Mouse (Mus musculus): ENCODE measurements at regions not wholly inside any gene's neighbourhood (a gene's known extent, or its start where the extent isn't known, plus 50 kb on each side); places are given as distances from the start of the nearest gene placed in this dataset.

DNA sequence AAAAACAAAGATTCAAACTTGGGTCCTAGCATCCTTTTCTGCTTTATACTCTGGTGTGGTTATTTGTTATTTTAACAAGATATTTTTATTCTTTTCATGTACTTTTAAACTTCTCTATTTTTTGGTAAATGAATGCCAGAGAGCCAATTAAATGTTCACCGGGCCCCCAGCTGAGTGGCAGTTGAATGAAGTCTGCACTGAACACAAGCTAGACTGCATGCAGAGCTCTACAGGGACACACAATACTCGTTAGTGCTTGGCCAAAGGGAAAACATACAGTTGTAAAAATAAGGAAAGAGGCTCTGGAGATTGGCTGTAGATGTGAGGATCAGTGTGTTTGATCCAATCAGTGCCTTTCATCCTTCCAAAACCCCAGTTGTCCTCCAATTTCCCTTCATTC is 76.1 kb upstream of the C1qtnf7 start:
- intact Hi-C loops (cut with DNase I) = no loop called here
- H3K27ac ChIP-seq = no peak overlapping the region
- 75% methylated on average over 2 of the region's 2 CpGs for WGBS
- H3K79me2 ChIP-seq (replicated peaks; ENCODE audit: control insufficient read depth, insufficient read depth, low read length) = no peaks in the 10 kb centered on the region
- H3K4me3 ChIP-seq = no peak overlapping the region
- TF ChIP-seq CTCF (IDR thresholded peaks at IDR 0.05) (no peak), EP300 (IDR thresholded peaks at IDR 0.05; ENCODE audit: insufficient read depth, low read depth, low read length) (no peak), POLR2A (IDR thresholded peaks at IDR 0.05; ENCODE audit: insufficient read depth, low read depth, low read length) (no peak)
- H3K36me3 ChIP-seq (ENCODE audit: control insufficient read depth, insufficient read depth, low read length) = no peaks in the 10 kb centered on the region
- H3K27me3 ChIP-seq (ENCODE audit: control insufficient read depth, insufficient read depth, low read length) = no peaks in the 10 kb centered on the region
- H3K4me1 ChIP-seq (ENCODE audit: control insufficient read depth, insufficient read depth, low read length) = no peaks in the 10 kb centered on the region
- H3K9ac ChIP-seq (ENCODE audit: low read depth, low read length) = no peak overlapping the region
- DNase-seq = no peak

DNA sequence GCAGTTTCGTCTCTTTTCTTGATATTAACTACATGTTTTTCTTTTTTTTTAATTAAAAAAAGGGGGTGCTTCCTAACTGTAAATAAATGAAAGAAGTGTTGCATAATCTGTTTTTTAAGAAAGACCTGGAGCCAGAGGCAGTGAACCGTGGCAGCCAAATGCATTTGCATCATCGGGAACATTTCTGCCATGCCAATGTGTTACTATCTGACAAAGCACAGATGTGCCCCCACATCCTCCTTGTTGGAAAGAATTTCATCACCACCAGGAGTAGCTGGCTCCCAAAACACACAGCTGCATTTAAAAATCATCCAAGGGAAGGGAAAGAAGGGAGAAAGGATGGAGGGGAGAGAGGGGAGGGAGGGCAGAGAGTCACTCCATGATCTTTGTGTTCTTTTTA is 74.0 kb upstream of the C1qtnf7 start:
- TF ChIP-seq CTCF (IDR thresholded peaks at IDR 0.05) (no peak), POLR2A (IDR thresholded peaks at IDR 0.05; ENCODE audit: insufficient read depth, low read depth, low read length) (no peak), EP300 (IDR thresholded peaks at IDR 0.05; ENCODE audit: insufficient read depth, low read depth, low read length) (peak; percentile 35; the same call in 1 of the 2 replicates)
- Histone ChIP-seq H3K36me3 (ENCODE audit: control insufficient read depth, insufficient read depth, low read length) (no peaks in the 10 kb centered on the region), H3K27ac (no peak overlapping the region), H3K27me3 (ENCODE audit: control insufficient read depth, insufficient read depth, low read length) (no peaks in the 10 kb centered on the region), H3K9ac (ENCODE audit: low read depth, low read length) (no peak overlapping the region), H3K79me2 (replicated peaks; ENCODE audit: control insufficient read depth, insufficient read depth, low read length) (no peaks in the 10 kb centered on the region), H3K4me1 (ENCODE audit: control insufficient read depth, insufficient read depth, low read length) (no peaks in the 10 kb centered on the region), H3K4me3 (no peak overlapping the region)
- peak; percentile 58 to 71 for DNase-seq
- intact Hi-C loops (cut with DNase I) = loop anchor here (5.0 kb wide), 1 partner anchor 76 kb away; the partner anchor contains the start of gene C1qtnf7
- 46% methylated on average over 3 of the region's 3 CpGs for WGBS

DNA sequence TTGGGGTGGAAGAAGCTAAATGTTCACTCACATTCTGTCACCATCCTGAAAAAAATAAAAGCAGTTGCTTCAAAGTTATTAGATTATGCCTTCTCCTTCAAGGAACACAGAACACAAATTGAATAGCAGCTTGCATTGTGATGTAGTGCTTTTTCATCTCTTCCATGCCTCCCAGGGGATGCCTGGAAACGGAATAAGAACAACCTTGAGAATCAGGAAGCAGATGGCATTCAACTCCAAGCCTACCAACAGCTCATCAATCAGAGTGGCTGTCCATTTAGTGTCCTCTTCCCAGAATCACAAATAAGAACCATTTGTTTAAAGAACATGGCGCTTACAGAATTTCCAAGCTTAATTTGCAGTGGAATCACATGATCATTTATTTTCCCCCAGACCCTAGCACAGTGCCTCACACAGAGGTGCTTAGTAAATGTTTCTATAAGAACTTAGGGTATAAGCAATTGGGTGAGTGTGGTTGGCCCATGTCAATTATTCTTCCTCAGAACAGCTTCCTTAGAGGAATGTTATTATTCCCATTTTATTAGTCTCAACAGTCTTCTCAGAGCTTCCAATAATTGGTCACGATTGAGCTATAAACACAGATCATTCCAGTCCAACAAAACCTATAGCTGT is 70.6 kb upstream of the C1qtnf7 start:
- Histone ChIP-seq H3K79me2 (replicated peaks; ENCODE audit: control insufficient read depth, insufficient read depth, low read length) (no peaks in the 10 kb centered on the region), H3K36me3 (ENCODE audit: control insufficient read depth, insufficient read depth, low read length) (no peaks in the 10 kb centered on the region), H3K9ac (ENCODE audit: low read depth, low read length) (no peak overlapping the region), H3K27ac (no peak overlapping the region), H3K4me3 (no peak overlapping the region), H3K4me1 (ENCODE audit: control insufficient read depth, insufficient read depth, low read length) (no peaks in the 10 kb centered on the region), H3K27me3 (ENCODE audit: control insufficient read depth, insufficient read depth, low read length) (no peaks in the 10 kb centered on the region)
- TF ChIP-seq CTCF (IDR thresholded peaks at IDR 0.05) = no peak
- TF ChIP-seq EP300 (IDR thresholded peaks at IDR 0.05; ENCODE audit: insufficient read depth, low read depth, low read length) = no peak
- no peak for DNase-seq
- WGBS = 65% methylated on average over 3 of the region's 3 CpGs
- intact Hi-C loops (cut with DNase I) = loop anchor here (5.0 kb wide), 1 partner anchor 73 kb away; the partner anchor contains the start of gene C1qtnf7

DNA sequence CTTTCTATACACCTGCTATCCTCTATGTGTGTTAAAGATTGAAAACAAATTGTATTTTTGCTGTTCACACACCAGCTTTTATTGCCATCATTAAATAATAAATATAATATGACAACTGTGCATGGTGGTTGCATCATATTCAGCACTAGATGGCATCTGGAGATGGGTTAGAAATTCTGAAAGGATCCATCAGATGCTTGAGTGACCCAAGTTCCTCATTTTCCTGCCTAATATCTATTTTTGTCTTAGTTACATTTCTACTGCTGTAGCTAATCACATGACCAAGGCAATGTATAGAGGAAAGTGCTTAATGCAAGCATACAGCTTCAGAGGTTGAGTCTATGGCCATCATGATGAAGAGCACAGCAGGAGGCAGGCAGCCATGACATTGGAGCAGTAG is 69.7 kb upstream of the C1qtnf7 start:
- H3K79me2 ChIP-seq (replicated peaks; ENCODE audit: control insufficient read depth, insufficient read depth, low read length) = no peaks in the 10 kb centered on the region
- TF ChIP-seq EP300 (IDR thresholded peaks at IDR 0.05; ENCODE audit: insufficient read depth, low read depth, low read length) = no peak
- TF ChIP-seq POLR2A (IDR thresholded peaks at IDR 0.05; ENCODE audit: insufficient read depth, low read depth, low read length) = no peak
- TF ChIP-seq CTCF (IDR thresholded peaks at IDR 0.05) = peak; percentile 16; the same call in 1 of the 2 replicates

DNA sequence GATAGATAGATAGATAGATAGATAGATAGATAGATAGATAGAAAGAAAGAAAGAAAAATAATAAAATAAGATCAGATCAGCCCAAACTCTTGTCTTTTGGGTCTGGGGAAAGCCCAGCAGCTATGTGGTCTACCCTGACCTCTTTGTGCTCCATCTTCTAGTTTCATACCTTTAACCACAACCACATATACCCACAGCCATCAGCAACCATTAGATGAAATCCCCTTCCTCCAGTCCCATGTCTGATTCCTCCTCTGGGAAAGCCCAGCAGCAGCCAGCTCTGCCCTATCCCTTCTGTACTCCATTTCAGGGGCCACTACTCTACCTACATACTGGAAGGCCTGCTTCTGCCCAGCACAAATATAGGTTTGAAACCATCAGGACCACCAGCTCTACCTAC is 69.0 kb upstream of the C1qtnf7 start:
- Histone ChIP-seq H3K9ac (ENCODE audit: low read depth, low read length) (no peak overlapping the region), H3K27me3 (ENCODE audit: control insufficient read depth, insufficient read depth, low read length) (no peaks in the 10 kb centered on the region), H3K4me3 (no peak overlapping the region), H3K27ac (no peak overlapping the region), H3K79me2 (replicated peaks; ENCODE audit: control insufficient read depth, insufficient read depth, low read length) (no peaks in the 10 kb centered on the region), H3K36me3 (ENCODE audit: control insufficient read depth, insufficient read depth, low read length) (no peaks in the 10 kb centered on the region), H3K4me1 (ENCODE audit: control insufficient read depth, insufficient read depth, low read length) (no peaks in the 10 kb centered on the region)
- intact Hi-C loops (cut with DNase I) = no loop called here
- TF ChIP-seq POLR2A (IDR thresholded peaks at IDR 0.05; ENCODE audit: insufficient read depth, low read depth, low read length) (no peak), CTCF (IDR thresholded peaks at IDR 0.05) (no peak), EP300 (IDR thresholded peaks at IDR 0.05; ENCODE audit: insufficient read depth, low read depth, low read length) (no peak)
- DNase-seq = no peak

More for the DNA sequence above, 69.7 kb upstream of the C1qtnf7 start:
- Histone ChIP-seq H3K9ac (ENCODE audit: low read depth, low read length) (no peak overlapping the region), H3K4me3 (no peak overlapping the region), H3K27me3 (ENCODE audit: control insufficient read depth, insufficient read depth, low read length) (no peaks in the 10 kb centered on the region), H3K27ac (no peak overlapping the region), H3K36me3 (ENCODE audit: control insufficient read depth, insufficient read depth, low read length) (no peaks in the 10 kb centered on the region), H3K4me1 (ENCODE audit: control insufficient read depth, insufficient read depth, low read length) (no peaks in the 10 kb centered on the region)
- DNase-seq = no peak
- intact Hi-C loops (cut with DNase I) = no loop called here

DNA sequence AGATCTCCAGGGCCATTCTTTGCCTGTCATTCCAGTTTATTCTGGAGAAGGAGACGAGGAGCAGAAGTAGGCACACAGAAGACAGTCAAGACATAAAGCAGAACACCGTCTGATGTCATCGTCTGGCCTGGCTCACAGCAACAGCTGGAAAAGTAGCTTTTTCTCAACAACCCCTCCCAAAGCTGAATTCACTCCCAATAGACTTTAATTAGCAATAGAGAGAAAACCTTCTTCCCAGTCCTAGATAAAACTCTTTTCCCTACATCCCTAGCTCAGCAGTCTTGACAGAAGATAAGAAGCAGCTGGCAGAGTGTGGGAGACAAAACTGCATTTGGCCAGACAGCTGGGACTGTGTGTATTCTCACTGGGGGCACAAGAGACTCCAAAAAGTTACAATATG is 59.3 kb upstream of the C1qtnf7 start:
- no peaks in the 10 kb centered on the region for H3K36me3 ChIP-seq (ENCODE audit: control insufficient read depth, insufficient read depth, low read length)
- no peaks in the 10 kb centered on the region for H3K79me2 ChIP-seq (replicated peaks; ENCODE audit: control insufficient read depth, insufficient read depth, low read length)
- peak; percentile 69 to 71 for DNase-seq
- H3K4me1 ChIP-seq (ENCODE audit: control insufficient read depth, insufficient read depth, low read length) = 0 out of 2 replicates have a peak, but pooled peaks cover 2% of the 10 kb centered on the region
- no peak overlapping the region; the same call in 1 of the 2 replicates for H3K27ac ChIP-seq
- TF ChIP-seq POLR2A (IDR thresholded peaks at IDR 0.05; ENCODE audit: insufficient read depth, low read depth, low read length) (no peak), CTCF (IDR thresholded peaks at IDR 0.05) (no peak), EP300 (IDR thresholded peaks at IDR 0.05; ENCODE audit: insufficient read depth, low read depth, low read length) (no peak)
- intact Hi-C loops (cut with DNase I) = no loop called here
- WGBS = 17% methylated on average over 3 of the region's 3 CpGs
- H3K9ac ChIP-seq (ENCODE audit: low read depth, low read length) = no peak overlapping the region
- no peaks in the 10 kb centered on the region for H3K27me3 ChIP-seq (ENCODE audit: control insufficient read depth, insufficient read depth, low read length)
- H3K4me3 ChIP-seq = no peak overlapping the region
